Mouse (Mus musculus) forebrain, embryonic 11.5 days (tissue): ENCODE measurements at regions not wholly inside any gene's neighbourhood (a gene's known extent, or its start where the extent isn't known, plus 50 kb on each side); places are given as distances from the start of the nearest gene placed in this dataset.

Experiments
- ATAC-seq: fragments of 200-750 bp; cut with Nextera tagmentation; replicated peaks from 2 replicates; pipeline ENCODE4 v1.8.0; 2017; ENCODE audit warnings: moderate TSS enrichment; ENCODE audit not compliant: low FRiP score
- DNase-seq: peaks from one replicate; pipeline ENCODE4 v3.0.0-alpha.2; 2017; ENCODE audit warnings: low spot score
- H3K27ac ChIP-seq: fragments of 300-500 bp; sonication (generic); 2 replicates; pipeline ENCODE4 v1.5.1; 2014; ENCODE audit warnings: low read depth, low read length
- H3K27me3 ChIP-seq: fragments of 300-500 bp; sonication (generic); 2 replicates; pipeline ENCODE4 v1.6.1; 2014; ENCODE audit warnings: mild to moderate bottlenecking, low read length, mixed read lengths; ENCODE audit not compliant: control insufficient read depth, insufficient read depth
- H3K36me3 ChIP-seq: fragments of 300-500 bp; sonication (generic); 2 replicates; pipeline ENCODE4 v1.6.1; 2014; ENCODE audit warnings: mild to moderate bottlenecking, low read length, moderate library complexity, mixed read lengths; ENCODE audit not compliant: control insufficient read depth, insufficient read depth
- H3K4me1 ChIP-seq: fragments of 300-500 bp; sonication (generic); replicated peaks from 2 replicates; pipeline ENCODE4 v1.6.1; 2014; ENCODE audit warnings: low read length, mixed read lengths; ENCODE audit not compliant: control insufficient read depth, insufficient read depth
- H3K4me2 ChIP-seq: fragments of 300-500 bp; sonication (generic); 2 replicates; pipeline ENCODE4 v1.6.1; 2014; ENCODE audit warnings: low read depth, mild to moderate bottlenecking, low read length, moderate library complexity, mixed read lengths; ENCODE audit not compliant: severe bottlenecking
- H3K4me3 ChIP-seq: fragments of 300-500 bp; sonication (generic); 2 replicates; pipeline ENCODE4 v1.5.1; 2014; ENCODE audit warnings: low read depth, low read length
- H3K9ac ChIP-seq: fragments of 300-500 bp; sonication (generic); 2 replicates; pipeline ENCODE4 v1.6.1; 2014; ENCODE audit warnings: low read length
- H3K9me3 ChIP-seq: fragments of 300-500 bp; sonication (generic); 2 replicates; pipeline ENCODE4 v1.6.1; 2016; ENCODE audit warnings: low read length, mixed read lengths; ENCODE audit not compliant: control insufficient read depth
- WGBS: fragments of 180-500 bp; shearing (Covaris S2); extraction: QIAGEN DNeasy Blood & Tissue Kit; methylation state at CpG from one replicate; pipeline ENCODE4 v1.1.7; 2014; 5-methylcytosine and 5-hydroxymethylcytosine counted together

- H3K9ac ChIP-seq: no peak overlapping the region
- H3K36me3 ChIP-seq: no peaks in the 10 kb centered on the region
- DNase-seq: no peak
- 51% methylated on average over 4 of the region's 4 CpGs for WGBS
- no peaks in the 10 kb centered on the region for H3K27me3 ChIP-seq
- H3K27ac ChIP-seq: no peak overlapping the region
- peaks cover 24% of the 10 kb centered on the region for H3K4me1 ChIP-seq
- no peaks in the 10 kb centered on the region for H3K9me3 ChIP-seq
- no peak overlapping the region for H3K4me3 ChIP-seq
- ATAC-seq: no peak
- no peak overlapping the region for H3K4me2 ChIP-seq
Observed at GRCm38 (mm10) chr12:109516961-109517360, 64.3 kb downstream of the Dlk1 start.

GRCm38 (mm10) chr12:109514292-109514818, 61.7 kb downstream of the Dlk1 start:
- 88% methylated on average over 9 of the region's 9 CpGs for WGBS
- no peak for DNase-seq
- Histone ChIP-seq H3K9me3 (no peaks in the 10 kb centered on the region), H3K4me1 (peaks cover 20% of the 10 kb centered on the region), H3K4me2 (no peak overlapping the region), H3K36me3 (no peaks in the 10 kb centered on the region), H3K27me3 (peaks cover 2% of the 10 kb centered on the region; the same call in 1 of the 2 replicates), H3K4me3 (no peak overlapping the region), H3K9ac (no peak overlapping the region), H3K27ac (no peak overlapping the region)
- ATAC-seq: no peak
